Mouse (Mus musculus) CD4-positive, CD25-positive, alpha-beta regulatory T cell, adult 9 weeks (primary cell): ENCODE data around the gene Cfap74. TPM values are rescaled to one million over a fixed set of nuclear protein-coding genes. Genes with fewer than 3 reads are reported as not detected.

Experiments
- polyA plus RNA-seq: library from polyadenylated mRNA; unstranded; fragments of 100-300 nt; shearing (Covaris generic); gene quantifications from one replicate; pipeline ENCODE4 v1.2.1, GENCODE M21; 2017

Cfap74 gene
- 5.1 TPM for polyA plus RNA-seq

GRCm38 (mm10) chr4:155409058-155409776, at the start of gene Cfap74:
TSS of gene Cfap74 (plus strand) at chr4:155409190.

GRCm38 (mm10) chr4:155361303-155361791, 47.6 kb upstream of the Cfap74 start, which contains the start of gene Prkcz:
TSS of gene Prkcz (minus strand) at chr4:155361361.

GRCm38 (mm10) chr4:155397511-155398221, 11.3 kb upstream of the Cfap74 start, which contains the start of gene Gabrd:
TSS of gene Gabrd (minus strand) at chr4:155398112.

GRCm38 (mm10) chr4:155468952-155469351, 60.0 kb downstream of the Cfap74 start, which contains the start of gene Tmem52:
TSS of gene Tmem52 (plus strand) at chr4:155469114.

GRCm38 (mm10) chr4:155490990-155491504, 82.1 kb downstream of the Cfap74 start, which contains the start of gene Gnb1:
TSS of gene Gnb1 (plus strand) at chr4:155491361.

Other genes starting within 250 kb of the Cfap74 start
- gene Ski, start 186.6 kb upstream of the Cfap74 start, polyA plus RNA-seq, result 10.9 TPM
- gene Faap20, start 159.4 kb upstream of the Cfap74 start, polyA plus RNA-seq, result 138 TPM
- 34.2 TPM for gene Prkcz, start 47.8 kb upstream of the Cfap74 start, polyA plus RNA-seq
- 2.0 TPM for gene Gabrd, start 11.1 kb upstream of the Cfap74 start, polyA plus RNA-seq
- gene Tmem52, start 59.9 kb downstream of the Cfap74 start, polyA plus RNA-seq, result not detected
- 23.7 TPM for gene Gnb1, start 82.2 kb downstream of the Cfap74 start, polyA plus RNA-seq
- 103 TPM for gene Nadk, start 153.2 kb downstream of the Cfap74 start, polyA plus RNA-seq
- gene Slc35e2, start 192.2 kb downstream of the Cfap74 start, polyA plus RNA-seq, result 11.9 TPM
- 160 TPM for gene Cdk11b, start 215.7 kb downstream of the Cfap74 start, polyA plus RNA-seq
- gene Gm10563, start 236.2 kb downstream of the Cfap74 start, polyA plus RNA-seq, result not detected
- gene Mmp23, start 244.2 kb downstream of the Cfap74 start, polyA plus RNA-seq, result 0.19 TPM